ENCODE assay signal across 8 mouse cellular contexts in genomic region chr19:3586540-3586939, GRCm38 (mm10). TPM values are rescaled to one million over a fixed set of nuclear protein-coding genes. Genes with fewer than 3 reads are reported as not detected.
DNase-seq lines count a peak whose midpoint lies in the region; ATAC-seq lines count a peak whose summit lies in the region.

No protein-coding gene starts in this region.

- H3K27me3 ChIP-seq in forebrain, embryonic 13.5 days, result no peaks in the 10 kb centered on the region
- H3K27me3 ChIP-seq in forebrain, embryonic 15.5 days, result no peaks in the 10 kb centered on the region

- WGBS in forebrain, embryonic 13.5 days, result 50% methylated on average over 1 of the region's 1 CpGs
- WGBS in forebrain, embryonic 15.5 days, result 38% methylated on average over 1 of the region's 1 CpGs

- peak; percentile 57 for DNase-seq in 416B (ENCODE audit: low read depth)
- DNase-seq in adrenal gland, adult 18-20 months (ENCODE audit: low spot score in 2 of 2), result peak; percentile 53 to 64
- peak; percentile 57 for DNase-seq in forelimb bud, embryonic 11.5 days (ENCODE audit: low read depth, low spot score)
- peak; percentile 34 to 49 for DNase-seq in left cerebral cortex, postnatal 14 days (ENCODE audit: low spot score in 2 of 2)
- peak; percentile 62 for DNase-seq in mesoderm, embryonic 11.5 days (ENCODE audit: low read depth, low spot score)
- peak; percentile 13 to 57 for DNase-seq in thymus, postnatal 10 days (ENCODE audit: low spot score in 2 of 2)

- no peaks in the 10 kb centered on the region for H3K9me3 ChIP-seq in forebrain, embryonic 13.5 days (replicated peaks)
- no peaks in the 10 kb centered on the region for H3K9me3 ChIP-seq in forebrain, embryonic 15.5 days

- H3K9ac ChIP-seq in forebrain, embryonic 13.5 days, result no peak overlapping the region
- H3K9ac ChIP-seq in forebrain, embryonic 15.5 days (replicated peaks), result no peak overlapping the region

- H3K27ac ChIP-seq in forebrain, embryonic 13.5 days, result no peak overlapping the region
- no peak overlapping the region for H3K27ac ChIP-seq in forebrain, embryonic 15.5 days (replicated peaks)

- peaks cover 62% of the 10 kb centered on the region for H3K36me3 ChIP-seq in forebrain, embryonic 13.5 days (ENCODE audit: poor library complexity, severe bottlenecking)
- H3K36me3 ChIP-seq in forebrain, embryonic 15.5 days, result 0 out of 2 replicates have a peak, but pooled peaks cover 3% of the 10 kb centered on the region

- no peaks in the 10 kb centered on the region for H3K4me1 ChIP-seq in forebrain, embryonic 13.5 days
- no peaks in the 10 kb centered on the region for H3K4me1 ChIP-seq in forebrain, embryonic 15.5 days

- no peak overlapping the region for H3K4me2 ChIP-seq in forebrain, embryonic 13.5 days
- H3K4me2 ChIP-seq in forebrain, embryonic 15.5 days (replicated peaks), result no peak overlapping the region

- no peak overlapping the region for H3K4me3 ChIP-seq in forebrain, embryonic 13.5 days
- H3K4me3 ChIP-seq in forebrain, embryonic 15.5 days, result no peak overlapping the region

- 0 out of 2 replicates have a peak, but pooled peaks have one; percentile 24 for ATAC-seq in forebrain, embryonic 13.5 days
- no peak for ATAC-seq in forebrain, embryonic 15.5 days (replicated peaks)

- intact Hi-C loops in left cerebral cortex, postnatal 14 days (cut with DNase I), result no loop called here

RNA-seq across cellular contexts. Expression of gene Ppp6r3, which starts 11.0 kb away (rescaled TPM):
- 64.4 and 72.2 TPM in 2 replicates for polyA plus RNA-seq in forebrain, embryonic 13.5 days (2015; fragmentation: Nextera tagmentation; extraction: Ambion mirVana)
- polyA plus RNA-seq in forebrain, embryonic 15.5 days (2015; fragmentation: Nextera tagmentation; extraction: Ambion mirVana), result 62.5 and 69.6 TPM in 2 replicates
- total RNA-seq in adrenal gland, adult 18-20 months (2021), result 100 to 1,000 TPM in 1 of 2 experiments, 10 to 100 TPM in 1; 82.6 to 101 TPM
- 10 to 100 TPM; 71.8 to 80.5 TPM for total RNA-seq in left cerebral cortex, postnatal 14 days (2021)
